Mouse (Mus musculus) A20 (cell line): ENCODE results near the gene Rgl2.
"Not testable (repeated sequence)": the region's sequence is repeated elsewhere in the genome, so short reads cannot be mapped to it uniquely, and the experiment has no call there.

Source experiments
- DNase-seq: peaks from one replicate; pipeline ENCODE4 v3.0.0-alpha.2; 2011; ENCODE audit warnings: low read depth, low spot score

Rgl2 gene

GRCm38 (mm10) chr17:33929371-33930279, at the start of gene Rgl2:
Rgl2 (plus strand) TSS chr17:33929543.
- peak; percentile 95 for DNase-seq

- DNase-seq = not testable (repeated sequence)
Observed at GRCm38 (mm10) chr17:33884320-33884719, 45.0 kb upstream of the Rgl2 start.

GRCm38 (mm10) chr17:33887802-33888201, 41.5 kb upstream of the Rgl2 start:
- not testable (repeated sequence) for DNase-seq

- not testable (repeated sequence) for DNase-seq
Observed at GRCm38 (mm10) chr17:33888230-33888629, 41.1 kb upstream of the Rgl2 start.

GRCm38 (mm10) chr17:33889941-33890532, 39.3 kb upstream of the Rgl2 start:
- not testable (repeated sequence) for DNase-seq

- peak; percentile 100 for DNase-seq
Observed at GRCm38 (mm10) chr17:33890533-33891059, 38.7 kb upstream of the Rgl2 start, which contains the start of gene Kifc1. Kifc1 (minus strand) TSS chr17:33890661.

- no peak for DNase-seq
Observed at GRCm38 (mm10) chr17:33891357-33891756, 38.0 kb upstream of the Rgl2 start.

GRCm38 (mm10) chr17:33891892-33892291, 37.5 kb upstream of the Rgl2 start:
- DNase-seq = not testable (repeated sequence)

GRCm38 (mm10) chr17:33892429-33892828, 36.9 kb upstream of the Rgl2 start:
- DNase-seq = no peak

GRCm38 (mm10) chr17:33893011-33893410, 36.3 kb upstream of the Rgl2 start:
- DNase-seq = not testable (repeated sequence)

GRCm38 (mm10) chr17:33897114-33897794, 32.1 kb upstream of the Rgl2 start:
- peak; percentile 82 for DNase-seq

GRCm38 (mm10) chr17:33898193-33898592, 31.1 kb upstream of the Rgl2 start:
- not testable (repeated sequence) for DNase-seq

GRCm38 (mm10) chr17:33899642-33900041, 29.7 kb upstream of the Rgl2 start:
- DNase-seq = no peak

GRCm38 (mm10) chr17:33900281-33900988, 28.9 kb upstream of the Rgl2 start:
- no peak for DNase-seq

GRCm38 (mm10) chr17:33900989-33901314, 28.4 kb upstream of the Rgl2 start:
- no peak for DNase-seq

- DNase-seq = no peak
Observed at GRCm38 (mm10) chr17:33901653-33902052, 27.7 kb upstream of the Rgl2 start.

- DNase-seq = no peak
Observed at GRCm38 (mm10) chr17:33902079-33902478, 27.3 kb upstream of the Rgl2 start.

- no peak for DNase-seq
Observed at GRCm38 (mm10) chr17:33902491-33902890, 26.9 kb upstream of the Rgl2 start.

GRCm38 (mm10) chr17:33903911-33904651, 25.3 kb upstream of the Rgl2 start:
- DNase-seq = peak; percentile 62

GRCm38 (mm10) chr17:33904835-33905234, 24.5 kb upstream of the Rgl2 start, which contains the start of gene Platr17:
Platr17 (plus strand) TSS chr17:33905135.
- not testable (repeated sequence) for DNase-seq
